Mouse (Mus musculus): Measurements from ENCODE around the gene Gdi2. TPM values are rescaled to one million over a fixed set of nuclear protein-coding genes. Genes with fewer than 3 reads are reported as not detected.

Gdi2 gene
- polyA plus RNA-seq, 1 experiment: 115 TPM

DNA sequence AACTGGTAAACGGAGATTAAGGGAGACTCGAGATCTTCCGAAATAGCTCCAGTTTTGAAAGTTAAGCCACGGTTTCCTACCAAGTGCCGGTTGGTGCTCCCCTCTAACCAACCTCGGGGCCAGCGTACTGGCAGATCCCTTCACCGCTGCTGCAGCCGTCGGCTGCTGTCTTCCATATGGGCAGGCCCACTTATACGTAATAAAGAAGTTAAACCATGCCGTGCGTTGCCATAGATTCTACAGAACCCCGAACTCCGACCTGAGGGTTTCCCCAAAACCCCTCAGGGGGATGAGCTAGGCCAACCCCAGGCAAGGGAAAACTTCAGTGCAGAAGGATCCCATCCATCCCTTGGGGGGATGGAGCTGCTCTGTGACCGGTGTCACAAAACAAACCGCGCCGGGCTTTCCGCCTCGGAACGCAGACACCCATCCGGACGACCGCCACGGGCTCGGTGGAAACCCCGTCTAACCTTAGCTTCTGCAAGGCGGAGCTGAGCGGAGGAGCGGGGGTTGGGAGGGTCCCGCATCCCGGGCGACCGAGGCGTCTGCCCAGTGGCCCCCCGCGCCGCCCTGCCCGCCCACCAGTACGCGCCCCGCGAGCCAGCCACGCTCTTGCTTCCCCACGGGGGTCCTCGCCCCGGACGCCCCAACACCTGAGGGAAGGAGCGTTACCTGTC, 72.4 kb downstream of the Gdi2 start:
- under 1% methylated on average over 50 of the region's 50 CpGs for whole genome bisulfite sequencing
- H3K27ac ChIP-seq (ENCODE audit: insufficient read depth, low read depth, low read length): peak overlapping the region; percentile 58
- H3K4me3 ChIP-seq (ENCODE audit: low read depth, low read length): peak overlapping the region; percentile 84
- H3K36me3 ChIP-seq (ENCODE audit: control insufficient read depth, insufficient read depth, low read length): no peaks in the 10 kb centered on the region
- H3K27me3 ChIP-seq (ENCODE audit: control insufficient read depth, insufficient read depth, low read length): no peaks in the 10 kb centered on the region
- TF ChIP-seq CTCF (IDR thresholded peaks at IDR 0.05; ENCODE audit: extremely low read depth, insufficient read length, insufficient replicate concordance, low read depth, low read length) (no peak), POLR2A (IDR thresholded peaks at IDR 0.05; ENCODE audit: low read depth, low read length) (no peak)
- H3K4me1 ChIP-seq (ENCODE audit: control insufficient read depth, insufficient read depth, insufficient read length, low read length): no peaks in the 10 kb centered on the region

DNA sequence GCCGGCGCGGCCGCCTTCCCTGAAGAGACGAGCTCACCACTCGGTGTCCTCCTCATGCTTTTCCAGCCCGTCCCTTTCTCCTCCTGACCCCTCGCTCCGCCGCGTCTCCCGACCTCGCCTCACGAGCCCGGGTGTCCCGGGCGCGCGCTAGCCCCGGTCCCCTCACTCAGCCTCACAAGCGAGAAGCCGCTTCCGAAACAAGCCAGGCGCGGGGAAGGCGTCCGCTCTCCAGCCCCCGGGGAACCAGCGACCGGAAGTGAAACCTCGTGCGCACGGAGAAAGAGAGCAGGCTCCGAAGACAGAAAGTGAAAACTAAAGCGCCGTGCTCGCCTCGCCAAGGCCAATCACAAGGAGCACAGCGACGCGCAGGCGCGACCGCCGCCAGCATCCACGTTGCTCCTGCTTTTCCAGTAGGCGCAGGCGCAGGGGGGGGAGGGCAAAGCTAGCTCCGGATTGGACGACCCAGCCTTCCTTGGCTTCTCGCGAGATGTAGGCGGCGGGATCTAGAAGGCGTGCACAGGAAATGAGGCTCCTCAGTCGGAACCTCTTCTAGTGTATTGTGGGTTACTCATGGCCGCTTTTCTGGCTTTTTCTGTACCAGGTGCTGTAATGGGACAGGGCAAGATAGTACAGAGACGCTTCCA, 73.1 kb downstream of the Gdi2 start, which contains the start of gene Fam208b:
Gene Fam208b (minus strand): TSS at position 314 of the 644 bp plus-strand sequence.
- H3K4me1 ChIP-seq (ENCODE audit: control insufficient read depth, insufficient read depth, insufficient read length, low read length): no peaks in the 10 kb centered on the region
- peak within 1 kb of the TSS; percentile 84 for H3K4me3 ChIP-seq (ENCODE audit: low read depth, low read length)
- H3K27ac ChIP-seq (ENCODE audit: insufficient read depth, low read depth, low read length): peak within 1 kb of the TSS; percentile 58
- WGBS: under 1% methylated on average over 58 of the region's 58 CpGs
- H3K27me3 ChIP-seq (ENCODE audit: control insufficient read depth, insufficient read depth, low read length): no peaks in the 10 kb centered on the region
- TF ChIP-seq POLR2A (IDR thresholded peaks at IDR 0.05; ENCODE audit: low read depth, low read length) (peak; percentile 48), CTCF (IDR thresholded peaks at IDR 0.05; ENCODE audit: extremely low read depth, insufficient read length, insufficient replicate concordance, low read depth, low read length) (no peak)
- no peaks in the 10 kb centered on the region for H3K36me3 ChIP-seq (ENCODE audit: control insufficient read depth, insufficient read depth, low read length)

Other genes with a start within 250 kb of the Gdi2 start
- gene Fam208b, start 73.0 kb downstream of the Gdi2 start, polyA plus RNA-seq (2012; rRNA removed): 0.56 and 0.74 TPM in 2 replicates
- gene Asb13, start 96.0 kb downstream of the Gdi2 start, polyA plus RNA-seq (2012; rRNA removed): 6.7 and 15.9 TPM in 2 replicates

All from small intestine, adult 2 months (tissue).